ENCODE assay signal across 16 mouse cellular contexts in genomic region chr2:33575406-33575805, GRCm38 (mm10).
DNase-seq lines count a peak whose midpoint lies in the region; ATAC-seq and TF ChIP-seq lines count a peak whose summit lies in the region.
"Had no signal": no experiment of that assay in that cellular context is flagged by ENCODE, and none has a peak within 500 bp of the region (broad histone marks: within the 10 kb centered on the region; RNA-seq: fewer than 3 reads in every experiment).

No protein-coding gene starts in this region.

- no peak for ATAC-seq in intestine, postnatal 0 days
- ATAC-seq: activated CD4-positive, CD25-positive, alpha-beta regulatory T cell, adult 4 months; inflammation-experienced regulatory T-cells, adult 6 months had no signal

- H3K4me2 ChIP-seq in intestine, postnatal 0 days (replicated peaks; ENCODE audit: low read depth): no peak overlapping the region
- H3K4me2 ChIP-seq: liver, embryonic 15.5 days; midbrain, embryonic 11.5 days had no signal

- no peaks in the 10 kb centered on the region for H3K9me3 ChIP-seq in embryonic facial prominence, embryonic 10.5 days
- H3K9me3 ChIP-seq in intestine, postnatal 0 days (ENCODE audit: control insufficient read depth): no peaks in the 10 kb centered on the region
- H3K9me3 ChIP-seq: liver, embryonic 15.5 days had no signal

- WGBS in embryonic facial prominence, embryonic 10.5 days: 20% methylated on average over 13 of the region's 13 CpGs
- WGBS in intestine, postnatal 0 days: 53% methylated on average over 13 of the region's 13 CpGs

- no peak overlapping the region for H3K9ac ChIP-seq in intestine, postnatal 0 days (ENCODE audit: low read depth, low read length)
- H3K9ac ChIP-seq: liver, embryonic 15.5 days had no signal

- peak; percentile 36 to 43 for DNase-seq in heart, postnatal 14 days
- no peak for DNase-seq in heart, adult 11 months
- DNase-seq in kidney, postnatal 4 days: peak; percentile 53 to 70
- DNase-seq in kidney, postnatal 25 days: no peak
- DNase-seq in embryonic facial prominence, embryonic 10.5 days (ENCODE audit: low spot score): peak; percentile 68
- DNase-seq in lung, postnatal 14 days: peak; percentile 21
- DNase-seq in left cerebral cortex, postnatal 25 days (ENCODE audit: low spot score in 2 of 2): no peak
- DNase-seq: adrenal gland, postnatal 36 days; B cell, adult 2 months; cerebellum, postnatal 25 days; thymus, adult 2 months had no signal

- peaks cover 91% of the 10 kb centered on the region for H3K27me3 ChIP-seq in embryonic facial prominence, embryonic 10.5 days (replicated peaks; ENCODE audit: low read depth, poor library complexity, severe bottlenecking)
- peaks cover 34% of the 10 kb centered on the region for H3K27me3 ChIP-seq in intestine, postnatal 0 days (replicated peaks; ENCODE audit: control insufficient read depth, insufficient read depth, low read length)

- intact Hi-C loops in heart, postnatal 14 days (cut with DNase I): no loop called here
- intact Hi-C loops in left cerebral cortex, postnatal 25 days (cut with DNase I): no loop called here

- peak overlapping the region; percentile 58 for H3K27ac ChIP-seq in embryonic facial prominence, embryonic 10.5 days (replicated peaks)
- H3K27ac ChIP-seq in intestine, postnatal 0 days (ENCODE audit: low read depth, low read length): no peak overlapping the region
- H3K27ac ChIP-seq: liver, embryonic 15.5 days had no signal

- no peak for TF ChIP-seq CTCF in intestine, postnatal 0 days (IDR thresholded peaks at IDR 0.05; ENCODE audit: low read depth)

- no peak overlapping the region for H3K4me3 ChIP-seq in embryonic facial prominence, embryonic 10.5 days
- no peak overlapping the region for H3K4me3 ChIP-seq in intestine, postnatal 0 days (ENCODE audit: low read depth, low read length)
- H3K4me3 ChIP-seq: liver, embryonic 15.5 days had no signal

- no peaks in the 10 kb centered on the region for H3K36me3 ChIP-seq in embryonic facial prominence, embryonic 10.5 days (replicated peaks)
- H3K36me3 ChIP-seq in intestine, postnatal 0 days (ENCODE audit: control insufficient read depth, insufficient read depth): no peaks in the 10 kb centered on the region
- H3K36me3 ChIP-seq: liver, embryonic 15.5 days had no signal

- H3K4me1 ChIP-seq in embryonic facial prominence, embryonic 10.5 days: peaks cover 24% of the 10 kb centered on the region
- H3K4me1 ChIP-seq in intestine, postnatal 0 days (replicated peaks; ENCODE audit: control insufficient read depth, insufficient read depth, low read length): no peaks in the 10 kb centered on the region
- H3K4me1 ChIP-seq: liver, embryonic 15.5 days had no signal

Comparison
In these comparisons a context has a peak if more than half of its experiments do, and no peak if none do; other contexts are left out.
1. DNase-seq: peak in heart, postnatal 14 days (2 of 2), kidney, postnatal 4 days (2 of 2), embryonic facial prominence, embryonic 10.5 days (single experiment) and lung, postnatal 14 days (single experiment); none in heart, adult 11 months (single experiment), kidney, postnatal 25 days (0 of 2) and left cerebral cortex, postnatal 25 days (0 of 2).